ENCODE assay signal across 21 mouse cellular contexts in the genomic region with DNA sequence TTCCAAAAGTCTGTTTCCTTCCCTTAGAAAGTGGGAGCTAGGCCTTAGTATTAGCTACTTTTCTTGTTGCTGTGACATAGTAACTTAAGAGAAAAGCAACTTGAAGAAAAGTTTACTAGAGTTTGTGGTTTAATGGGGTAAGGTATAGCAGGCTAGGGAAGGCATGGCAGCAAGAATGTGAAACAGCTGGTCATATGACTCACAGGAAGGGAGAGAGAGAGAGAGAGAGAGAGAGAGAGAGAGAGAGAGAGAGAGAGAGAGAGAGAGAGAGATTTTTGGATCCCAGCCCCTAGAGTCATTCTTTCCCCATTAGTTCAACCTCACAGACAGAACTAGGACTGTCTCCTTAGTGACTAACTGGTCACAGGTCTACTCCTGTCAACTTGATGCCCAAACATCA. TPM values are rescaled to one million over a fixed set of nuclear protein-coding genes. Genes with fewer than 3 reads are reported as not detected.
DNase-seq lines count a peak whose midpoint lies in the region; TF ChIP-seq lines count a peak whose summit lies in the region.
"Had no signal": no experiment of that assay in that cellular context is flagged by ENCODE, and none has a peak within 500 bp of the region (broad histone marks: within the 10 kb centered on the region; RNA-seq: fewer than 3 reads in every experiment).

No protein-coding gene starts in this region.

- no peaks in the 10 kb centered on the region for H3K36me3 ChIP-seq in testis, adult 2 months (ENCODE audit: control insufficient read depth, insufficient read depth, low read length)
- H3K36me3 ChIP-seq in C2C12 (ENCODE audit: control insufficient read depth, insufficient read depth), result no peaks in the 10 kb centered on the region
- H3K36me3 ChIP-seq in heart, embryonic 10.5 days, result no peaks in the 10 kb centered on the region
- H3K36me3 ChIP-seq: embryonic facial prominence, embryonic 10.5 days; embryonic facial prominence, embryonic 12.5 days; forebrain, embryonic 10.5 days; forebrain, embryonic 12.5 days had no signal

- no peak overlapping the region for H3ac ChIP-seq in C2C12 (ENCODE audit: control insufficient read depth, insufficient read length, low read depth)

- DNase-seq in testis, postnatal 14 days (ENCODE audit: low spot score), result no peak
- DNase-seq in retina, postnatal 1 day, result no peak
- DNase-seq in kidney, postnatal 25 days, result no peak
- DNase-seq in heart, embryonic 10.5 days (ENCODE audit: low spot score), result no peak
- DNase-seq: adrenal gland, adult 8-10 months; adrenal gland, postnatal 14 days; adrenal gland, postnatal 36 days; B cell, adult 2 months; cerebellum, adult 11-12 months; cerebellum, adult 2 months; cerebellum, adult 9-10 months; cerebellum, postnatal 10 days; cerebellum, postnatal 25 days had no signal

- no peaks in the 10 kb centered on the region for H3K79me3 ChIP-seq in C2C12 (ENCODE audit: low read depth)

- H3K9me3 ChIP-seq in heart, embryonic 10.5 days, result no peaks in the 10 kb centered on the region
- H3K9me3 ChIP-seq: embryonic facial prominence, embryonic 12.5 days; forebrain, embryonic 10.5 days; forebrain, embryonic 12.5 days had no signal

- H3K27me3 ChIP-seq in testis, adult 2 months (ENCODE audit: control insufficient read depth, insufficient read depth, low read length), result no peaks in the 10 kb centered on the region; the same call in 1 of the 2 replicates
- no peaks in the 10 kb centered on the region for H3K27me3 ChIP-seq in C2C12 (ENCODE audit: control insufficient read depth, insufficient read depth, insufficient read length)
- H3K27me3 ChIP-seq in heart, embryonic 10.5 days (ENCODE audit: insufficient read depth, poor library complexity, severe bottlenecking), result 0 out of 2 replicates have a peak, but pooled peaks cover 3% of the 10 kb centered on the region
- H3K27me3 ChIP-seq: embryonic facial prominence, embryonic 12.5 days had no signal

- peak overlapping the region; percentile 78; the same call in 1 of the 2 replicates for H3K4me3 ChIP-seq in testis, adult 2 months (ENCODE audit: control insufficient read depth, low read depth, low read length)
- no peak overlapping the region for H3K4me3 ChIP-seq in C2C12 (ENCODE audit: insufficient read depth, poor library complexity, severe bottlenecking)
- H3K4me3 ChIP-seq in embryonic fibroblast, embryonic 13.5 days (ENCODE audit: insufficient read depth, low read length), result no peak overlapping the region
- H3K4me3 ChIP-seq in heart, embryonic 10.5 days, result no peak overlapping the region
- H3K4me3 ChIP-seq: embryonic facial prominence, embryonic 10.5 days; embryonic facial prominence, embryonic 12.5 days; erythroblast, embryonic 14.5 days; forebrain, embryonic 10.5 days; forebrain, embryonic 12.5 days had no signal

- TF ChIP-seq POLR2A in testis, adult 2 months (IDR thresholded peaks at IDR 0.05; ENCODE audit: control insufficient read depth, low read depth, low read length), result no peak
- no peak for TF ChIP-seq POLR2A in embryonic fibroblast, embryonic 13.5 days (IDR thresholded peaks at IDR 0.05; ENCODE audit: low read depth, low read length)

- peaks cover 2% of the 10 kb centered on the region for H3K4me1 ChIP-seq in testis, adult 2 months (ENCODE audit: control insufficient read depth, insufficient read depth, low read length)
- peaks cover 3% of the 10 kb centered on the region; the same call in 1 of the 2 replicates for H3K4me1 ChIP-seq in embryonic fibroblast, embryonic 13.5 days (ENCODE audit: control insufficient read depth, insufficient read depth, low read length)
- peaks cover 14% of the 10 kb centered on the region for H3K4me1 ChIP-seq in heart, embryonic 10.5 days
- H3K4me1 ChIP-seq: embryonic facial prominence, embryonic 12.5 days had no signal

- no peaks in the 10 kb centered on the region for H3K79me2 ChIP-seq in C2C12 (ENCODE audit: control insufficient read depth, insufficient read depth)

- H3K27ac ChIP-seq in testis, adult 2 months (ENCODE audit: control insufficient read depth, insufficient read depth, low read depth, low read length), result no peak overlapping the region
- H3K27ac ChIP-seq in embryonic fibroblast, embryonic 13.5 days (ENCODE audit: insufficient read depth, low read length), result peak overlapping the region; percentile 59
- H3K27ac ChIP-seq in heart, embryonic 10.5 days, result no peak overlapping the region
- H3K27ac ChIP-seq: embryonic facial prominence, embryonic 10.5 days; embryonic facial prominence, embryonic 12.5 days; forebrain, embryonic 10.5 days; forebrain, embryonic 12.5 days had no signal

- TF ChIP-seq CTCF in testis, adult 2 months (IDR thresholded peaks at IDR 0.05; ENCODE audit: control insufficient read depth, insufficient read depth, insufficient replicate concordance, low read depth, low read length), result no peak
- TF ChIP-seq CTCF in C2C12 (IDR thresholded peaks at IDR 0.05; ENCODE audit: control insufficient read depth, insufficient read depth, insufficient read length), result no peak
- no peak for TF ChIP-seq CTCF in embryonic fibroblast, embryonic 13.5 days (IDR thresholded peaks at IDR 0.05; ENCODE audit: borderline replicate concordance, insufficient read depth, low read length)

TF ChIP-seq in C2C12, 6 proteins besides CTCF, POLR2A, EP300 and RAD21:
- TF ChIP-seq MYOG (IDR thresholded peaks at IDR 0.05; ENCODE audit: control insufficient read depth, extremely low read depth, insufficient read length), result no peak
- no peak for TF ChIP-seq CEBPB (IDR thresholded peaks at IDR 0.05; ENCODE audit: low read depth)
- TF ChIP-seq MAX (IDR thresholded peaks at IDR 0.05), result no peak
- peak; percentile 48 for TF ChIP-seq MYOD1 (IDR thresholded peaks at IDR 0.05; ENCODE audit: control insufficient read depth, insufficient read length, low read depth)
- TF ChIP-seq FOSL1 (IDR thresholded peaks at IDR 0.05; ENCODE audit: insufficient read depth, low read length, poor library complexity, severe bottlenecking), result peak; percentile 31
- no peak for TF ChIP-seq USF1 (IDR thresholded peaks at IDR 0.05; ENCODE audit: low read depth)
TF ChIP-seq in C2C12: peak in this region for 2.

RNA-seq across cellular contexts. Expression of gene Ica1, which starts 2.3 kb away (rescaled TPM):
- polyA plus RNA-seq in testis, adult 2 months (2012; rRNA removed), result 96.7 and 99.0 TPM in 2 replicates
- polyA plus RNA-seq in C2C12 (2012; fragmentation: generic; extraction: Trizol), result 10.5 TPM
- polyA plus RNA-seq in embryonic fibroblast, embryonic 13.5 days (2011; ENCODE audit: insufficient read length, low read depth, missing spikeins), result 7.9 and 10.3 TPM in 2 replicates
- 27.9 and 35.8 TPM in 2 replicates for polyA plus RNA-seq in heart, embryonic 10.5 days (2016; fragmentation: Nextera tagmentation; extraction: Ambion mirVana)
